Mouse (Mus musculus) large intestine, adult 2 months (tissue): ENCODE measurements around the gene Spock1. TPM values are rescaled to one million over a fixed set of nuclear protein-coding genes. Genes with fewer than 3 reads are reported as not detected.
"Not testable (repeated sequence)": the region's sequence is repeated elsewhere in the genome, so short reads cannot be mapped to it uniquely, and the experiment has no call there.

Source experiments
- DNase-seq: peaks from one replicate; pipeline ENCODE4 v3.0.0-alpha.2; 2012; ENCODE audit warnings: low read depth, low spot score
- WGBS: fragments of 180-500 bp; shearing (Covaris S2); methylation state at CpG from one replicate; pipeline ENCODE4 v1.1.7; 2018; 5-methylcytosine and 5-hydroxymethylcytosine counted together
- polyA plus RNA-seq: library from polyadenylated mRNA; depleted of rRNA; stranded (reverse); fragments of >200 nt; gene quantifications from 2 replicates; pipeline ENCODE4 v1.2.3, GENCODE M21; 2012

The Spock1 gene
- polyA plus RNA-seq, 1 experiment = 0.19 TPM

DNA sequence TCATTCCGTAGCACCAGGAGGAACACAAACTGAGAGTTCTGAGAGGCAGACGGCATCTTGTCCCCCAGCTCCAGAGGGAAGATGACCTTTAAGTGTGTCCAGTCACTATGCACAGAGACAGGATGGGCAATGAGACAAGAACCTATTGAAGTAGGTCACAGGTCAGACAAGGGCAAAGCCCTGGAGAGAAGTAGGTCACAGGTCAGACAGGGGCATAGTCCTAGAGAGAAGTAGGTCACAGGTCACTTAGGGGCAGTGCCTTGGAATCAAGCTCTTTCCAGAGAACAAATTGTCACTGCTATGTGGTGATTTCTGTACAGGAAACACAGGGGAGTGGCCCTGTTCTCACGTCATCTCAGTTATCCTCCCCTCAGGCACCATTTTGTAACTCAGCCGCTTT, 334.6 kb downstream of the Spock1 start:
- 71% methylated on average over 4 of the region's 4 CpGs for WGBS
- DNase-seq = no peak

DNA sequence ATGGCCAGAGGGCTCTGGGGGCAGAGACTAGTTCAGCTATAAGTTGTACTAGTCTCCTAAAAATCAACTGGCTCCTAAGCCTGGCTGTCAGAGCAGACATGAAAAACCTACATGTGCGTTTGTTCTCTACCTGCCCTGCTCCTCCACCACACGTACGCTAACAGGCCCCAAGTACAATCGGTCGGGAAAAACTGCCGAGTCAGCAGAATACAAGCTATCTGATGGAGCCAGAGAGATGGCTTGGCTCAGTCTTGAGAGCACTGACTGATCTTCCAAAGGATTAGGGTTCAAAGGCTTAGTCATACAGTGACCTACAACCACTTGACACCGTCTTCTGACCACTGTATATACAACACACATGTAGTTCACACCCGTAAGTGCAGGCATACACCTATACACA, 339.7 kb downstream of the Spock1 start:
- DNase-seq = no peak
- 89% methylated on average over 8 of the region's 8 CpGs for WGBS

DNA sequence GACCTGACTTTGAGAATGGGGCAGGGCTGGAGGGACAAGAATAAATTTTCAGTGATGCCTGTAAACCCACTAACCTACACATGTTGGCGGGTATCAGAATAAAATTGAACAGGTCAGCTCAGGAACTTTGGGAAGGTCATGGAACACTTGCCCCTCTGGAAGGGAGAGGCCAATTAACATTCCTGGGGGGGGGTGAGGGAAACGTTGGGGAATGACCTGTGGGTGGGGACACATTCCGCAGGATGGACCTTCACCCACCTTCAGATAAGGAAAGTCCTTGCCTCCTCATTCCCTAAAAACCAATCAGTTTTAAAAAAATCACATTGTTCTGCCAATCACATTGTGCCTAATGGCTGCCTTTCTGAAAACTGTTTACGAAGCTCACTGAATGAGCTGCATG, 352.9 kb downstream of the Spock1 start:
- DNase-seq = no peak
- 33% methylated on average over 4 of the region's 4 CpGs for WGBS

DNA sequence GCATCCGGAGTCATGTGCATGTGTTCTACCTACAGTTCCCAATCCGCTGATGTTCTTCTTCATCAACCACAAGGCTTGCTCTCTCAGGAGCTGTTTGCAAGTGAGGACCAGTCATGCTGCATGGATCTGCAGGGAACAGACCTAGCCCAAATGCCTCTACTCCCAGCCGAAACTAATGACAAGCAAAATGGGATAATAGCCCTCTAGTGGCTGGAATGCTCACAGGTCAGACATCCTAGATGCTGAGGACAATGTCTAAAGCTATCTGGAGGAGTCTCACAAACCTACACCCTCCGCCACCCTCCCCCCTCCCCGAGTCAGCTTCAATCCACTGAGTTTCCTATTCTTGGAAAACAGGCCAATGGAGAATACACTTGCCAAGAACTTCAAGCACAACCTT, 358.4 kb downstream of the Spock1 start:
- WGBS = 31% methylated on average over 5 of the region's 5 CpGs
- no peak for DNase-seq

DNA sequence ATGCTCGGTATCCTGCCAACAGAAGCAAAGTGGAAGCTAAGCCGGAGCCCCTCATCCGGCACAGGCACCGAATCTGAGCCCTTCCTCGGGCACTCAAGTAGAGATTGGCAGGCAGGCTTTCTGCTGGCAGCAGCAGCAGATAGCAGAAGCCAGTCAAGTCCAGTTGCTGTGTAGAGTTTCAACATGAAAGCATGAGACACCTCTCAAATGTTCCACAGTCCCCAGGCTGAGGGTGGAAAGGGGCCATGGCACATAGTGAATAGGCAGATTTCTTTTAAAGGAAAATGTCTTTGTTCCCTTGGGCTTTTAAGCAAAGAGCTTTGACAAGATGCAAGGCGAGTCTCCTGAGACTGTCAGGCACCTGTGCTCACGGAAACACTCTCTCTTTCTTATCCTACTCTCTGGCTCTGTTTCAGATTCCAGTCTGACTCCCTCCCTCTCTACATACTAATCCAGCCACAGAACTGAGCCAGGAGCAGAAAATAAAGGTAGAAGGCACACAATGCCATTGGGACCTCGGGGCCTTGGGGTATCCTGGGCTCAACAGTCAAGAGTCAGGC, 371.1 kb downstream of the Spock1 start:
- 69% methylated on average over 8 of the region's 8 CpGs for WGBS

DNA sequence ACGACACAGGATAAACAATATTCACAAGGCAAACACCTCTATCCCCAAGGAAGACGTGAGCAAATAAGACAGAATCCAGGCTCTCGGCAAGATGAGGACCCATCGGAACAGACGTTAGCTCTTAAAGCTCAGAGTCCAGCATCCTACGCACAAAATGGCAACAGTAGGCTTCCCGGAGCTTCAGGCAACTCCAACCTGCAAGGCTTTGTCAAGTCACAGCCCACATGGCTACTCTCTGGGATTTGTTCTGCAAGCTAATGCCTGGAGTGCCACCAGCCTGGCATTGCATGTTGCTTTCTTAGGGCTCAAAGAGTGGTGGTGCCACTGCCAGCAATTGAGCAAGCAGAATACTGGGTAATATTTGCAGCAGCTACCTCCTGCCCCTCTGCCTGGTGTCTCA, 373.8 kb downstream of the Spock1 start:
- no peak for DNase-seq
- WGBS = 52% methylated on average over 7 of the region's 7 CpGs

More for the DNA sequence above, 371.1 kb downstream of the Spock1 start:
- no peak for DNase-seq

DNA sequence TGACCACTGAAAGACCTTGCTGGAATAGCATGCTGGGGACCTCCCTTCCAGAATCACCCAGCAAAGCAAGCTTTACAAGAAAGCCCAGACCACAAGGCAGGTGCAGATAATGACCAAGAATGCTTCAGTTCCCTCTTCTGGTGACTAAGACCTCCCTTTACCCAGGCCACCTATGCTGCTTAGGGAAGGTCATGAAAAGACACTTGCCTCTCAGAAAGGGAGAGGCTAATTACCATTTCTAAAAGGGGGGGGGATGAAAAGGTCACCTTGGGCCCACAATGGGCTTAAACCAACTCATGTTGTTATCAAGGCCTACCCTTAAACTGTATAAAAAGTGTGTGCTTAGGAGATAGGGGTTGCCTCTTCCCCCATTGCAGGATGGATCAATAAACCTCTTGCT, 382.2 kb downstream of the Spock1 start:
- DNase-seq = no peak

DNA sequence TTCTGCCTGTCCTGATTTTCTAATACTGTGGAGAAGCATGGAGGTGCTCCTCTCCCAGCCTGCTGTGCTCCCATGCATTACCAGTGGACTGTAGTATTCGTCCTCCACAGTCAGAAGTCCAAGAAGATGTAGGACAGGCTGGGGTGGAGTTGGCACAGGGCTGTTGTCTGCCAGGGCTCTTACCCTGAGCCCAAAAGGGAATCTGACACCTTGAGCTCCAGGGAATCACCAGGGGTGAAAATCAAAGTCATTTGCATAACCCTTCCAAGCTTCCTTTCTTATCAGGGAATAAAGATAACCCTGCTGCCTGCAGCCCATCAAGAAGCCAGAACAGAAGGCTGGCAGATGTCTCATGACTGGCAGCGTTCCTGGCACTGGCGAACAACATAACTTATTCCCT, 383.6 kb downstream of the Spock1 start:
- no peak for DNase-seq
- 78% methylated on average over 3 of the region's 3 CpGs for WGBS

DNA sequence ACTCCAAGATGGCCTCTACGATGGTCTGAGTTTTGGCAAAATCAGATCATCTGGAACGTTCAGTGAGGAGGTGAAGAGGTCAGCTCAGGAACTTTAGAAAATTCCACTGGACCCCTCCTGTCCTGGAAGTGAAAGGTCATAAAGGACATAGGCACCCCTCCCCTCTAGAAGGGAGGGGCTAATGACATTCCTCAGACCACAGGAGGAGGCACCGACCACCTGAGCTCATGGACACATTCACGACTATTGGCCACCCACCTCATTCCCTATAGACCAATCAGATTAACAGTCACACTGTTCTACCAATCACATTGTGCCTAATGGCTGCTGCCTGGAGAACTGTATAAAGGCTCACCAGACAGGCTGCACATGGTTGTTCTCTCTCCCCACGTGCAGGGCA, 384.8 kb downstream of the Spock1 start:
- no peak for DNase-seq
- 90% methylated on average over 5 of the region's 5 CpGs for WGBS

DNA sequence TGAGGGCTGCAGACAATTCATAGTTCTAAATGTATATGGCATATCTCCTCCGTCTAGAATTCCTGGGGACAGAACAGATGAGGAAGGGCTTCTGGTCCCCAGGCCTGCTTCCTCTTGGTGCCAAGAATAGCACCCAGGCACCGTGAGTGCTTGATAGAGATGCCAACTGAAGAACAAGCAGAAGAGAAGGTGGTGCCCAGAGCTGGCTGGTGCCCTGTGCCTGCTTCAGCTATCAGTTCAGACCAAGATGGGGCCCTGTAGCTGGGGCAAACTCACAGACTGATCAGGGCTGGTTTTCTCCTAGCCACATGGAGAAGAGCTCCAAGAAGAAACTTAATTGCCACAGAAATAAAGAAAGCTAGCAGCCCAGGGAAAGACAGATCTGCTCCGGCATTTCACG, 385.8 kb downstream of the Spock1 start:
- 43% methylated on average over 4 of the region's 4 CpGs for WGBS
- no peak for DNase-seq

DNA sequence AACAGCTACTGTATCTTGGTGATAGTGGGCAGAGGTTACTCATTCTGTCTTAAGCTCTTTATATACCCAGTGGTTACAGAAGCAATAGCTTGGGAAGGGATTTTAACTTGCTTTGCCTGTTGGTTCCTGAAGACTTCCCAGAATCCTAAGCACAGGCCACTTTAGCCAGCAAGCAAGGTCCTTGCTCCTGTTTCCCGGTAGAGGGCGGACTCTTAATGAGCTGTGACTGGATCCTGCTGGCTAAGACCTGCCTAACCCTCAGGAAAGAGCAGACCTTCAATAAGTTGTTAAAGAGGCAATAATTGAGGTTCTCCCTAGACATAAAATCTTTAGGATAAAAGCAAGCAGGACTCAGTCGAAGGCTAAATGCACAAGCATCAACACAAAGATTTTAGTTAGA, 387.0 kb downstream of the Spock1 start:
- peak; percentile 40 for DNase-seq

DNA sequence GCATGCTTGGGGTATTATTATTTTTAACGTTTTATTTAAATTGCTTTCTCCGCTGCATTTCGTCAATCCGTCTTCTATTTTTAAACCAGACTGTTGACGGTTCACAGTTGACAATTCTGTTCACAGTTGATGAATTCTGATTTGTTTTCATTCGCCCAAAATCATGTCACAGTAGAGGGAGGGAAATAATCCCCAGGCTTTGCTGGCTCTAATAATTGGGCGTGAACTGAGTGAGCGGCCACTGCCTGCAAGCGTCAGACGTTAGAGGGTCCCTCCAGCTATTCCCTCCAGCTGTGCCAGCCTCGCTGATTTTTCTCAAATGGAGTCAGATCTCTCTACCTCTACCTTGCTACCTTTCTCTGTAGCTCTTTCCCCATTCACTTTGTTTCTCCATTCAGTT, 388.3 kb downstream of the Spock1 start:
- WGBS = 83% methylated on average over 11 of the region's 11 CpGs
- no peak for DNase-seq

More for the DNA sequence above, 387.0 kb downstream of the Spock1 start:
- 5% methylated on average over 3 of the region's 3 CpGs for WGBS

DNA sequence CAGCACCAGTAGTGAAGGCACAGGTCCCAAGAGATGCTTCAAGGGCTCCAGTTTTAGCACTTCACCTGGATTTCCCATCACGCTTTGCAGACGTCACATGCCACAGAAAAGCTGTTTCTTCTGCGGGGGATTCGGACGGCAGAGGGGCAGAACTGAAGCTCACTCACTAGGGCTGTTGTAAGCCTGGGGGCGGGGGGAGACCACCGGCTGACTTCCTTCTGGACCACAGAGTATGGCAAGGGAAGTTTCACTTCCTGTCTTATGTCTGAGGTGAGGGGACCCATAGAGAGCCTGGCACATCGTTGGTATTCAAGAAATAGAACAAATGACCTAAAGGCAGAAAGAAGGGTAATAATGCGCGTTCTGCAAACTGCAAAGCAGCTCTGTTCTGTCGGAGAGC, 392.4 kb downstream of the Spock1 start:
- WGBS = 80% methylated on average over 11 of the region's 11 CpGs

DNA sequence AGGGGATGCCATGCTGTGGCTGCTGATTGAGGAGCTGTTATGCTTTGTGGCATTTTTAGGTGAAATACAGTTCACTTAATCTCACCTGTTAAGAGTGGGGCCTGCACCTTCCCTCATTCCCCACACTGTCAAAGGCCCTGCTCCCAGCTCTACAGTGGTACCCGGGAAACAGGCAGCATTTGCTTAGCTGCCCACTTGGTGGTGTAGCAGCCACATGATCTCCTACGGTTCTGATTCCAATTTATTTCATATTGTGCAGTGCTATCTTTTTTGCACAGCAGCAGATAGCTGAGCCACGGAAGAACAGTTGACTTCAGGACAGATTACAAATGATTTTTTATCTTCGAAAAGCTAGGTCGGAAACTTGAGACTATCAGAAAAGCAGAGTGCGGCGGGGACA, 406.6 kb downstream of the Spock1 start:
- WGBS = 84% methylated on average over 7 of the region's 7 CpGs

More for the DNA sequence above, 392.4 kb downstream of the Spock1 start:
- DNase-seq = no peak

DNA sequence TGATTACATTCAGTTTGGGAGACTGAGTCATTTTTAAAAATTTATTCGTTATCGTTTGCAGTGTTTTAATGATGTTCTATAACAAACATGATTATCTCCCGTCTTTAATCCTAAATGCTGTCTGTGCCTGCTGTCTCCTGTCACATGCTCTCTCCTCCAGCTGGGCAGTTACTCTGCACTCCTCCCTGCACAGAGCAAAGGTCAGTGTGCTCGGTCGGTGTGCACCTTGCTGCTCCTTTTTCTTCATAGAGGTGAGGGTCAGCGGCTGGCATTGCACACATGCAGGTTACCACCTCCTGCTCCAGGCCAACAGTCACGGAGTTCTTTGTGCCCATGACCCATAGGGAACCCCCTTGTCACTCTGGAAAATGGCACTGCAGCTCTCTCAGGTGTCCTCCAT, 411.4 kb downstream of the Spock1 start:
- no peak for DNase-seq
- 38% methylated on average over 7 of the region's 7 CpGs for WGBS

More for the DNA sequence above, 406.6 kb downstream of the Spock1 start:
- no peak for DNase-seq

DNA sequence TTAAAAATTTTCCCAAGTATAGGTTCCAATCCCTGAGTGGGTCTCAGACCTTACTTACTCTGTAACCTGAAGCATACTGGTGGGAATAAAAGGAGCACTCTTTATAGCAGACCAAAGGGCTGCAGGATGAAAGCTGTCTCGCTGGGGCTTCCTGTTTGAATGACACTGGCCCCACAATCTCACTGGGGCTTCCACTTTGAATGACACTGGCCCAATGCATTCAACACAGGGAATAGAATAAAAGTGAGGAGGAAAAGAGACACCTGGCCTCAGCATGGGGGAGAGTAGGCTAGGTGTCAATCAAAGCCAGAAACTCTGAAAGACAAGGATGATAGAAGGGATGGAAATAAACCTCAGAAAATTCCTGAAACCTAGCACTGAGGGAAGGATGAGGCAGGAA, 413.3 kb downstream of the Spock1 start:
- 49% methylated on average over 1 of the region's 1 CpGs for WGBS
- DNase-seq = no peak

DNA sequence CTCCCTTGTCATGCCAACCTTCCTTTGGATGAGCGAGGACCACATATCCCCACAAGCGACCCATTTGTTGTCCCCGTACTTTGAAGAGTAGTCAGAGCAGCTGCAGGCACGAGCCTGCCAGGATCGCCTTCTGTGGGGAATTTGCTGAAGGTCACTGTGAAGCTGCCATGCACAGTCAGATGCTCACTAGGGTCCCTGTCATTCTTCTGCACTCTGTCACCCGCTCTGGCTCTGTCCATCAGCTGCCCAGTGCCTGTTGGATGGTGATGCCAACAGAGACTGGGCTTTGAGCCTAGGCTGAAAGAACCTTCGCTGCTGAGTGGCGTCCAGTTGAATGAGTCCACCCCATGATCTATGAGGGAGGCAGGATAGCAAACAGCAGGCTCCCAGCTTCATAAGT, 419.2 kb downstream of the Spock1 start:
- 87% methylated on average over 8 of the region's 8 CpGs for WGBS
- DNase-seq = no peak

DNA sequence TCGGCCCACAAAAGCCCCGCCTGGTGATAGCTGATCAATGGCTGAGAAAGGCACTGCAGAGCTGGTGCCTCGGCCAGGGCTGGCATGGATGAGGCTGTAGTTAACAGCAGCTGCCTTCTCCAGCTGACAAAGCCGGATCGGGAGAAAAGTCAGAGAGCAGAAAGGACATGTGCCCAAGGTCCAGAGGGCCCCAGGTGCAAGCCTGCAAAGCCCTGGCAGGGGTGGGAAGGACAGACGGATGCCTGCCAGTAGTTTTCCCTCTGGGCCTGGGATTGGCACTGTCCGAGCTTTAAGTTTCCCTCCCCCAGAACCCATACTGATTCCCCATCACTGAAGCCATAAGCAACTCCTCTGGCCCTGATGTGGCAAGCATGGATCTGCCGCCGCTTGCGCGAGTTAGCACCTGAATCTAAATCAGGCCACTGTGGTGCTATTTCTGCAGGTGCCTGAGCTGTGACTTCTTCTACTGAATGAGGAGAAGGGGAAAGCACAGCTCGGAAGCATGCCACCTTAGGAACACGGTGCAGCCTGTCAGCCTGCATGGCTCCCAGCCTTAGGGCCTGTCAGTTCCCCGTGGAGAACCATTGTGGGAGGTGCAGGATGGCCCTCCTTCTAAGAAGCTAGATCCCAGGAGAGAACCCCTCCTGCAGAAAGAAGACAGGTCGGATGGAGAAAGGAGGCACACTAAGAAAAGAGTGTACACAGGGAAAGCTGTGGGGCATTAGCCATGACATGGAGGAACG, 423.5 kb downstream of the Spock1 start:
- WGBS = 87% methylated on average over 16 of the region's 16 CpGs
- no peak for DNase-seq

DNA sequence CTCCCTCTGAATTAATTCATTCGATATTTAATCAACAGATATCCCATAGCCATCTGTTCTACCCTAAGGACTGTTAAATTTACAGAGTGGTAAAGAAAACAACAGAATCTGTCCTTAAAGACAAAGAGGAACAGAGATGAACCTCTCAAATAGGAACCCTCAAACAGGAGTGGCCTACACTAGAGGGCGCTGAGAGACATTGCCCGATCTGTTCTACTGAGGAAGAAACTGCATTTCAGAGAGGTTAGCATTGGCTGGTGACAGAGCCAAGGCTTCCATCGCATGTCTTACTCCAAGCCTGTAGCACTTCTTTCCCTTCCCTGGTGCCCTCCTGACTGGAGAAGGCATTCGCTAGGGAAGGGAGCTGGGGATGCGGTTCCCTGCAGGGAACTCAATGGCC, 431.4 kb downstream of the Spock1 start:
- WGBS = 28% methylated on average over 6 of the region's 6 CpGs
- DNase-seq = no peak

DNA sequence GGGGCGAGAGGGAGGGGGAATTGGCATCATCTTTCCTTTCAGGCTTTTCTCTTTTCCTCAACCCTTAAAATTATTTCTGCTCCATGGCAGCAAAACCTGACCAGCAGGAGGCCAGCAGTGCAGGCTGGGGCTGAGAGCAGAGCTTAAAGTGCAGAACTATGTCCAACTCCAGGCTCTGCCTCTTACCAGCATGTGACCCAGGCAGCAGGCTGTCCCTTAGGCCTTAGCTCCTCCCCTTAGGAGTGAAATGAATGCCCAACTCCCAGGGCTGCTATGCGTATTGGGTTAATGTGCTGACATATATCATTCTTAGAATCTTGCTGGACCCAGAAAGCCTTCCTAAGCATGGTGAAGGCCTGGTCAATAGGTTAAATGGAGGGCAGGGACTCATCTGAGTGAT, 434.1 kb downstream of the Spock1 start:
- 65% methylated on average over 2 of the region's 2 CpGs for WGBS
- DNase-seq = no peak

DNA sequence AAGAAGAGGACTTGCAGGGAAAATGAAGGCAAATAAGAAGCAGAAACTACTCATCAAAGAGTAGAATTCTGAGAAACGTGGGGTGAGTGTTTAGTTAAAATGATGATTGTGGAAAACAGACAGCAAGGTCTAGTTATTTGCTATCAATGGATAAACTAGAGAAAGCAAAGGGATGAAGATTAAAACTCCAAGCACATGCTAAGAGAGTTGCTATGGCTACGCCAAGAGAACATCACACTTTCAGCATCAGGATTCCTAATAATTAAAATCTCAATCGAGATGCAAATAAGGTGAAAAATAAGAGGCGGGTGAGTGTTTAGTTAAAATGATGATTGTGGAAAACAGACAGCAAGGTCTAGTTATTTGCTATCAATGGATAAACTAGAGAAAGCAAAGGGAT, 437.2 kb downstream of the Spock1 start:
- not testable (repeated sequence) for DNase-seq
- 84% methylated on average over 4 of the region's 4 CpGs for WGBS

DNA sequence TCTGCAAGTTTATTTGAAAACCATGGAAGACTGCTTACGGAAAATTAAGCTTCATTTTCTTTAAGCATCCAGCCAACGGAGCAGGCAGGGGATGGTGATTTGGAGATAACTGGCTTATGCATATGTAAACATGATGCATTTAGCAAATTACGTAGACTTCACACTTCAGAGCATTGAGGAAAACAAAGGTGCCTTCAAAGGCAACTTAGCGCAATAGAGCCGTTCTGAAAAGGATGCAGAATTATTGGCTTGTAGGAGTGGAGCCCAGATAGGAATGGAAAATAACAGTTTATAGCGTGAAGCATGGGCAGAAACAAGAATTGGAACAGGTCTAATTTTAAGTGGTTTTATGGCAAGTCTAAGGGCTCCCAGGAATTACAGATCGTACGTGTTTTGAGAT, 448.2 kb downstream of the Spock1 start:
- WGBS = 74% methylated on average over 8 of the region's 8 CpGs
- DNase-seq = no peak
